Mouse (Mus musculus): Measurements from ENCODE around the gene Dync1i1. TPM values are rescaled to one million over a fixed set of nuclear protein-coding genes. Genes with fewer than 3 reads are reported as not detected.

Dync1i1 gene
- polyA plus RNA-seq, 1 experiment from 2014 or later, result 1.4 TPM

GRCm38 (mm10) chr6:5790607-5791006, 65.2 kb downstream of the Dync1i1 start:
- Histone ChIP-seq H3K4me1 (replicated peaks; ENCODE audit: insufficient read depth, low read length) (no peaks in the 10 kb centered on the region), H3K36me3 (ENCODE audit: insufficient read depth, low read length) (no peaks in the 10 kb centered on the region), H3K27ac (no peak overlapping the region), H3K4me3 (replicated peaks; ENCODE audit: low read depth, low read length) (no peak overlapping the region), H3K9me3 (replicated peaks; ENCODE audit: low read length) (no peaks in the 10 kb centered on the region), H3K4me2 (ENCODE audit: low read length) (no peak overlapping the region), H3K27me3 (ENCODE audit: insufficient read depth, low read length) (no peaks in the 10 kb centered on the region), H3K9ac (ENCODE audit: low read depth, low read length) (no peak overlapping the region)
- no peak for TF ChIP-seq CTCF (IDR thresholded peaks at IDR 0.05; ENCODE audit: low read depth)
- WGBS, result 60% methylated on average over 7 of the region's 7 CpGs
- ATAC-seq (replicated peaks; ENCODE audit: low FRiP score, low read depth) (no peak), DNase-seq (ENCODE audit: low spot score) (no peak)

DNA sequence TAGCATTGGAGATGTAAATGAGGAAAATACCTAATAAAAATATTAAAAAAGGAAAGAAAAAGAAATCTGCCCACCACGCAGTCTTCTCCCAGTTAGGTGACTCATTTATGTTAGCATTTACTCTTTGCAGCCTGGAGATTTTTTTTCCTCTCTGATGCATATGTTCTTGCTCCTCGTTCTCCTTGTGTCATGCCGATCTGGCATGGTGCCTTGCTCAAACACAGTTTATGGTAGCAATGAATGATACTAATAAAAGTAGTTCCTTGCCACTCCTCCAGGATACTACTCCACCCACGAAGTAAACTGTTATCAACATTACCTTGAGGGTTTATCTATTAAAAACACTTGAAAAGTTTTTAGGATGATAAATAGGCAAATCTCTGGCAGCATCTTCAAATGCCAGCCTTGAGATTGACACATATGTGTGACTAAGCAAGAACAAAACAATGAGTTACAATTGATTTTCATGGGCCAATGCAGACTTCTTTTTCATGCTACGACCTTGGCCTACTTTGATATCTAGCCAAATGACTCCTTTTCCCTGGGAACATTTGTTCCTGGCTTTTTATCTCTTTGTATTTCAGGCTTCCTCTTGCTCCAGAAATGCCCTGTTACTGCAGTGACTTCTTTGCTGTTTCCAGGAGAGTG, 68.8 kb downstream of the Dync1i1 start:
- no peak for DNase-seq (ENCODE audit: low spot score)
- no peaks in the 10 kb centered on the region for H3K4me1 ChIP-seq (replicated peaks; ENCODE audit: insufficient read depth, low read length)
- no peak overlapping the region for H3K4me2 ChIP-seq (ENCODE audit: low read length)
- no peaks in the 10 kb centered on the region for H3K27me3 ChIP-seq (ENCODE audit: insufficient read depth, low read length)
- H3K9me3 ChIP-seq (replicated peaks; ENCODE audit: low read length), result no peaks in the 10 kb centered on the region
- no peak overlapping the region for H3K4me3 ChIP-seq (replicated peaks; ENCODE audit: low read depth, low read length)
- no peak for TF ChIP-seq CTCF (IDR thresholded peaks at IDR 0.05; ENCODE audit: low read depth)
- WGBS, result 60% methylated on average over 5 of the region's 5 CpGs
- no peak overlapping the region for H3K9ac ChIP-seq (ENCODE audit: low read depth, low read length)
- H3K36me3 ChIP-seq (ENCODE audit: insufficient read depth, low read length), result no peaks in the 10 kb centered on the region
- ATAC-seq (replicated peaks; ENCODE audit: low FRiP score, low read depth), result no peak
- H3K27ac ChIP-seq, result no peak overlapping the region

GRCm38 (mm10) chr6:5795314-5795713, 69.9 kb downstream of the Dync1i1 start:
- ATAC-seq (replicated peaks; ENCODE audit: low FRiP score, low read depth) (no peak), DNase-seq (ENCODE audit: low spot score) (no peak)
- H3K9ac ChIP-seq (ENCODE audit: low read depth, low read length), result no peak overlapping the region
- no peak overlapping the region for H3K4me3 ChIP-seq (replicated peaks; ENCODE audit: low read depth, low read length)
- no peaks in the 10 kb centered on the region for H3K27me3 ChIP-seq (ENCODE audit: insufficient read depth, low read length)
- no peaks in the 10 kb centered on the region for H3K4me1 ChIP-seq (replicated peaks; ENCODE audit: insufficient read depth, low read length)
- WGBS, result 75% methylated on average over 2 of the region's 2 CpGs
- H3K9me3 ChIP-seq (replicated peaks; ENCODE audit: low read length), result no peaks in the 10 kb centered on the region
- H3K27ac ChIP-seq, result no peak overlapping the region
- no peak; the same call in 1 of the 2 replicates for TF ChIP-seq CTCF (IDR thresholded peaks at IDR 0.05; ENCODE audit: low read depth)
- H3K36me3 ChIP-seq (ENCODE audit: insufficient read depth, low read length), result no peaks in the 10 kb centered on the region
- H3K4me2 ChIP-seq (ENCODE audit: low read length), result no peak overlapping the region

DNA sequence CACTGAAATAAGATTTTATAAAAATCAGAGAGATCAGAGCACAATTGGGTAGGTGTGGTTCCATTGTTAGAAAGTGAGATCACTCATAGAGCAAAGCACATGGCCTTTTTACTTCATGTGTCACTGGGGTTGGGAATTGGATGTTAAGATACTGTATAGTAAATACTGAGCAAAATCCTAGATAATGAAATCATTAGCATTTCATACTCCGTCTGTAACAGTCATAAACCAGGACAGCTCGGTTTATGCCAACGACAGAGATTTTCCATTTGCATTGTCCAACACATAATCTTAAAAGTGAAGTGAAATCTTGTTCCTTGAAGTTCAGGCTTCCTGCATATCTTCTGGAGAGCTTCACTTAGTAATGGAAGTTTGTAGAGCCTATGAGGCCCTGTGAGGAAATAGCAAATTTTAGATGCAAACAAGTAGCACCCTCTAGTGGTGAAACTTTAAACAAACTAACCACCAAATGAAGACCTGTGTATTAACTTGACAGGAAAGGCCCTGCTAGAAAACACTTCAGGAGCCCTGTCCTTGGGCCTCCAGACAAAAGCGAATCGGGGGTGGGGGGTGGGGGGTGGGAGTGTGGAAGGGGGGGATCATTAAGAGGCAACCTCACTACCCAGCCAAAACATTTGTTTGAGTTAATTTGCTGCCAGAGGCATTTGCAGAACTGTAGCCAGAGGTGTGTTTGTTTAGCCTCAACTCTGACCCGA, 76.8 kb downstream of the Dync1i1 start:
- ATAC-seq (replicated peaks; ENCODE audit: low FRiP score, low read depth), result peak; percentile 74
- no peaks in the 10 kb centered on the region for H3K4me1 ChIP-seq (replicated peaks; ENCODE audit: insufficient read depth, low read length)
- H3K9ac ChIP-seq (ENCODE audit: low read depth, low read length), result no peak overlapping the region
- no peaks in the 10 kb centered on the region for H3K9me3 ChIP-seq (replicated peaks; ENCODE audit: low read length)
- H3K4me2 ChIP-seq (ENCODE audit: low read length), result no peak overlapping the region
- H3K36me3 ChIP-seq (ENCODE audit: insufficient read depth, low read length), result no peaks in the 10 kb centered on the region
- no peaks in the 10 kb centered on the region for H3K27me3 ChIP-seq (ENCODE audit: insufficient read depth, low read length)
- peak; percentile 76 for TF ChIP-seq CTCF (IDR thresholded peaks at IDR 0.05; ENCODE audit: low read depth)
- DNase-seq (ENCODE audit: low spot score), result peak; percentile 94
- 42% methylated on average over 6 of the region's 6 CpGs for WGBS
- no peak overlapping the region for H3K27ac ChIP-seq
- no peak overlapping the region for H3K4me3 ChIP-seq (replicated peaks; ENCODE audit: low read depth, low read length)

GRCm38 (mm10) chr6:5802840-5803491, 77.5 kb downstream of the Dync1i1 start:
- 46% methylated on average over 11 of the region's 11 CpGs for WGBS
- H3K4me2 ChIP-seq (ENCODE audit: low read length), result no peak overlapping the region
- H3K36me3 ChIP-seq (ENCODE audit: insufficient read depth, low read length), result no peaks in the 10 kb centered on the region
- no peak for TF ChIP-seq CTCF (IDR thresholded peaks at IDR 0.05; ENCODE audit: low read depth)
- peak; percentile 90 for DNase-seq (ENCODE audit: low spot score)
- H3K9ac ChIP-seq (ENCODE audit: low read depth, low read length), result no peak overlapping the region
- H3K27ac ChIP-seq, result no peak overlapping the region
- H3K9me3 ChIP-seq (replicated peaks; ENCODE audit: low read length), result no peaks in the 10 kb centered on the region
- ATAC-seq (replicated peaks; ENCODE audit: low FRiP score, low read depth), result peak; percentile 50; the same call in 1 of the 2 replicates
- H3K4me3 ChIP-seq (replicated peaks; ENCODE audit: low read depth, low read length), result no peak overlapping the region
- no peaks in the 10 kb centered on the region for H3K27me3 ChIP-seq (ENCODE audit: insufficient read depth, low read length)
- H3K4me1 ChIP-seq (replicated peaks; ENCODE audit: insufficient read depth, low read length), result no peaks in the 10 kb centered on the region

DNA sequence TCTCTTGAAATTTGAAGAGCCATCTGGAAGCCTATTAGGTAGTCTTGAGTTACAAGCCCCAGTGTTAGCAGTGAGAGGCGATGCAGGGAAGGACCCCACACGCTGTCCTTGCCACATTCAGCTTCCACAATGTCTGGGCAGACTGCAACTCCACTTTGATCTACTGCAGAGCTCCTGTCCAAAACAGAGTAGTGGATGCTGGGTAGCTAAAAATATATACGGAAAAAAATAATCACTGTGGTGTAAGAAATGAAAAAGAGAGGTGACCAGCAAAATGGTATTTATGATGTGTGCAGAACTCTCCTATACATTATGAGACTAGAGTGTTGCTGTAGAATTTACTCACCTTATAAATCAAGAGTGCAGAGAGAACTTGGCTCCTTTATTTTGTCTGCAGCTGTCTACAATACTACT, 82.6 kb downstream of the Dync1i1 start:
- Histone ChIP-seq H3K4me1 (replicated peaks; ENCODE audit: insufficient read depth, low read length) (no peaks in the 10 kb centered on the region), H3K27ac (no peak overlapping the region), H3K36me3 (ENCODE audit: insufficient read depth, low read length) (no peaks in the 10 kb centered on the region), H3K27me3 (ENCODE audit: insufficient read depth, low read length) (no peaks in the 10 kb centered on the region), H3K4me3 (replicated peaks; ENCODE audit: low read depth, low read length) (no peak overlapping the region), H3K4me2 (ENCODE audit: low read length) (no peak overlapping the region), H3K9me3 (replicated peaks; ENCODE audit: low read length) (no peaks in the 10 kb centered on the region), H3K9ac (ENCODE audit: low read depth, low read length) (no peak overlapping the region)
- no peak for TF ChIP-seq CTCF (IDR thresholded peaks at IDR 0.05; ENCODE audit: low read depth)
- 20% methylated on average over 3 of the region's 3 CpGs for WGBS
- peak; percentile 45 for DNase-seq (ENCODE audit: low spot score)
- ATAC-seq (replicated peaks; ENCODE audit: low FRiP score, low read depth), result no peak

Measured in kidney, postnatal 0 days (tissue).